Mouse (Mus musculus): ENCODE measurements at regions not wholly inside any gene's neighbourhood (a gene's known extent, or its start where the extent isn't known, plus 50 kb on each side); places are given as distances from the start of the nearest gene placed in this dataset.

DNA sequence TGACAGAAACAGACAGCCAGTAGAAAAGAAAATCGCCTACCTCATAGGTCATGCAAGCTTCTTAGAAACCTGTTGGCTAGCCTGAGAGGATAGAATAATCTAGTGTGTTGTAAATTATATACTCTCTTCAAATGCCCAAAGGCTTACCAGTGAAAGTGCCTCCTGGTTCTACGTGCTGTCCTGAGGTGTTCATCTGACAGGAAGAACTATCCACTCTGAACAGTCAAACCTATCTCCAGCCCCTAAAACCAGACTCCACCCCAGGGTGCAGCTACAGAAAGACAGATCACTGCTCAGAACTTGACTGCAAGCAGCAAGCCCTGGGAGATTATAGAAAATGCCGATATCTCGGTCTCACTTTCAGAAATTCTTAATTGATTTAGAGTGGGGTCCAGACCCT is 102.0 kb upstream of the Mpp6 start:
- no peak overlapping the region for H3K4me2 ChIP-seq (replicated peaks; ENCODE audit: low read depth)
- H3K36me3 ChIP-seq (ENCODE audit: control insufficient read depth, insufficient read depth, low read length), result no peaks in the 10 kb centered on the region
- H3K9ac ChIP-seq (ENCODE audit: low read length), result no peak overlapping the region
- ATAC-seq (ENCODE audit: low FRiP score, low TSS enrichment) (no peak), DNase-seq (ENCODE audit: low spot score) (no peak)
- no peaks in the 10 kb centered on the region for H3K27me3 ChIP-seq (ENCODE audit: control insufficient read depth, insufficient read depth, low read length)
- no peaks in the 10 kb centered on the region for H3K9me3 ChIP-seq (ENCODE audit: control insufficient read depth, low read length)
- H3K4me3 ChIP-seq (ENCODE audit: low read depth, low read length), result no peak overlapping the region
- H3K4me1 ChIP-seq (replicated peaks; ENCODE audit: control insufficient read depth, insufficient read depth), result no peaks in the 10 kb centered on the region
- TF ChIP-seq EP300 (optimal IDR thresholded peaks at IDR 0.05) (no peak), CTCF (IDR thresholded peaks at IDR 0.05; ENCODE audit: low read depth) (no peak)
- 79% methylated on average over 4 of the region's 4 CpGs for WGBS
- H3K27ac ChIP-seq (replicated peaks), result no peak overlapping the region

DNA sequence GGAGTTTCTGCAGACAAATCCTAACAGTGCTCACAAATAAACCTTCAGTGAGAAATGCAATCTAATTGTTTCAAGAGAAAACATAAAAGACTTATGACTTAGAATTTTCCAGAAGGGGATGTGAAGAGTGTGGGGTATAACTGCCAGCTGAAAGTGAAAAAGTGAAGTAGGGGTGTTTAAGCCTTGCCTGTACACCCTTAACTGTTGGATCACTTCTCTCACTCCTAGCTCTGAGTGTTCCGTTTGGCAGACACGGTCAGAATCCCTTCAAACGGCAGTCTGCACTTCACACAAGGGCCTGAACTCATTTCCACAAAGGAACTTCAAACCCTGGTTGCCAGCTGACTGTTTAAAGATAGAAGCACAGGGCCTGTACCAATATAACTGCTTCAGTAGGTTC is 101.2 kb upstream of the Mpp6 start:
- ATAC-seq (ENCODE audit: low FRiP score, low TSS enrichment), result no peak
- 28% methylated on average over 3 of the region's 3 CpGs for WGBS
- H3K9ac ChIP-seq (ENCODE audit: low read length), result no peak overlapping the region
- H3K4me1 ChIP-seq (replicated peaks; ENCODE audit: control insufficient read depth, insufficient read depth), result no peaks in the 10 kb centered on the region
- DNase-seq (ENCODE audit: low spot score), result no peak
- no peak overlapping the region for H3K4me3 ChIP-seq (ENCODE audit: low read depth, low read length)
- H3K36me3 ChIP-seq (ENCODE audit: control insufficient read depth, insufficient read depth, low read length), result no peaks in the 10 kb centered on the region
- TF ChIP-seq EP300 (optimal IDR thresholded peaks at IDR 0.05), result no peak
- TF ChIP-seq CTCF (IDR thresholded peaks at IDR 0.05; ENCODE audit: low read depth), result no peak
- no peaks in the 10 kb centered on the region for H3K27me3 ChIP-seq (ENCODE audit: control insufficient read depth, insufficient read depth, low read length)
- H3K27ac ChIP-seq (replicated peaks), result no peak overlapping the region
- H3K4me2 ChIP-seq (replicated peaks; ENCODE audit: low read depth), result no peak overlapping the region
- H3K9me3 ChIP-seq (ENCODE audit: control insufficient read depth, low read length), result no peaks in the 10 kb centered on the region

DNA sequence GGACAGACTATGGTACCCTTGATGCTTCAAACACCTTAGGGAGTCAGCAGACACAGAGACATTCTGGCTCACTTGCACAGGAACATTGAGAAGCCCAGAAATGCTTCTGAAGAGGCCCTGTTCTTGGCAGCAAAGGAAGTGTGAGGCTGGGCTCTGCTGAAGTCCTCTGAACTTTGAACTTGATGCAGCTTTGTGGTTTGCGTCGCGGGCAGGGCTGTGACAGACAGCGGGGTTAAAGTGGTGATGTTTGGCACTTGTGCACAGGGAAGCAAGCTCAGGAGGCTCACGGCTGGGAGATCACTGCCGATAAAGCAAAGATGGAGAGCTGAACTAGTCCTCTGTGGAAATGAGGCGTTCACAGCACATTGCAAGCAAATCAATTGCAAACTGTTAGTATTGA is 100.7 kb upstream of the Mpp6 start:
- 42% methylated on average over 7 of the region's 7 CpGs for WGBS
- no peak for DNase-seq (ENCODE audit: low spot score)
- H3K36me3 ChIP-seq (ENCODE audit: control insufficient read depth, insufficient read depth, low read length), result no peaks in the 10 kb centered on the region
- no peak overlapping the region for H3K9ac ChIP-seq (ENCODE audit: low read length)
- no peaks in the 10 kb centered on the region for H3K9me3 ChIP-seq (ENCODE audit: control insufficient read depth, low read length)
- no peaks in the 10 kb centered on the region for H3K4me1 ChIP-seq (replicated peaks; ENCODE audit: control insufficient read depth, insufficient read depth)
- no peak overlapping the region for H3K4me2 ChIP-seq (replicated peaks; ENCODE audit: low read depth)
- no peak for ATAC-seq (ENCODE audit: low FRiP score, low TSS enrichment)
- H3K27ac ChIP-seq (replicated peaks), result no peak overlapping the region
- H3K27me3 ChIP-seq (ENCODE audit: control insufficient read depth, insufficient read depth, low read length), result no peaks in the 10 kb centered on the region
- H3K4me3 ChIP-seq (ENCODE audit: low read depth, low read length), result no peak overlapping the region
- TF ChIP-seq EP300 (optimal IDR thresholded peaks at IDR 0.05) (no peak), CTCF (IDR thresholded peaks at IDR 0.05; ENCODE audit: low read depth) (no peak)

DNA sequence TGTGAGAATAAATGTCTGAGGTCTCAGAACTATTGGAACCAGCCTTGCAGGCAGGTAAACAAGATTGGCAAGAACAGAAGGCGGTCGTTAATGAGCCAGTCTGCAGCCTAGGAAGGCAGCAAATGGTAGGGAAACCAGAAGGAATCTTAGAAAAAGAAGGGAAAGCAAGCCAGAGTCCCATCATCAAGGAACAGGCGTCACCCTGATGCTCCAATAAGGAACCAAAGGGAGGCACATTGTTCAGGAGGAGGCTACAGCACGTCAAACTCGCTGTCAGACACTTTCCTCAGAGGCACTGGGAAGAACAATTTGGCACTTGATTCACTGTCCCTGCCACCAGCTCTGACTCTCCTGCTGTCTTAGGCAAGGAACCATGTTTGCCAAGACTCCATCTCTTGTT is 100.2 kb upstream of the Mpp6 start:
- Histone ChIP-seq H3K4me2 (replicated peaks; ENCODE audit: low read depth) (no peak overlapping the region), H3K36me3 (ENCODE audit: control insufficient read depth, insufficient read depth, low read length) (no peaks in the 10 kb centered on the region), H3K9ac (ENCODE audit: low read length) (no peak overlapping the region), H3K9me3 (ENCODE audit: control insufficient read depth, low read length) (no peaks in the 10 kb centered on the region), H3K4me1 (replicated peaks; ENCODE audit: control insufficient read depth, insufficient read depth) (no peaks in the 10 kb centered on the region), H3K4me3 (ENCODE audit: low read depth, low read length) (no peak overlapping the region), H3K27me3 (ENCODE audit: control insufficient read depth, insufficient read depth, low read length) (no peaks in the 10 kb centered on the region), H3K27ac (replicated peaks) (no peak overlapping the region)
- no peak for TF ChIP-seq CTCF (IDR thresholded peaks at IDR 0.05; ENCODE audit: low read depth)
- TF ChIP-seq EP300 (optimal IDR thresholded peaks at IDR 0.05), result no peak
- no peak for ATAC-seq (ENCODE audit: low FRiP score, low TSS enrichment)
- 68% methylated on average over 5 of the region's 5 CpGs for WGBS
- DNase-seq (ENCODE audit: low spot score), result no peak

DNA sequence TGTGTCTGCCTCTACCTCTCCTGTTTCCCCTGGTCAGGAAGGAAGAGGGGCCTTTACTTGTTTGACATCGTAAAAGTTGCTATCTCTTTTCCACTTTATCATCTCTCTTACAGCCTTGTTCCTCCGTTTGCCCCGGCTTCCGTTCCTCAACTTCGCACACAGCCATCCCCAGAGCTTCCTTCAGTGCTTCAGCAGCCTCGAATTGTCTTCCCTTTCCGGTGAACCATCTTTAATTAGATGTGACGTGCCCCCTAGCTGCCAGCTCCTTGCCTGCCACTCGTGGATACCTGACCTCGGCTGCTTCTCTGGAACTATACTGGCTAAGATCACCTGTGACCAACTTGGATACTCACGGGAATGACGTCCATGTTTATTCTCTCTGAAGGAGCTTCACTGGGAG is 99.0 kb upstream of the Mpp6 start:
- Histone ChIP-seq H3K27ac (replicated peaks) (no peak overlapping the region), H3K9me3 (ENCODE audit: control insufficient read depth, low read length) (no peaks in the 10 kb centered on the region), H3K36me3 (ENCODE audit: control insufficient read depth, insufficient read depth, low read length) (no peaks in the 10 kb centered on the region)

DNA sequence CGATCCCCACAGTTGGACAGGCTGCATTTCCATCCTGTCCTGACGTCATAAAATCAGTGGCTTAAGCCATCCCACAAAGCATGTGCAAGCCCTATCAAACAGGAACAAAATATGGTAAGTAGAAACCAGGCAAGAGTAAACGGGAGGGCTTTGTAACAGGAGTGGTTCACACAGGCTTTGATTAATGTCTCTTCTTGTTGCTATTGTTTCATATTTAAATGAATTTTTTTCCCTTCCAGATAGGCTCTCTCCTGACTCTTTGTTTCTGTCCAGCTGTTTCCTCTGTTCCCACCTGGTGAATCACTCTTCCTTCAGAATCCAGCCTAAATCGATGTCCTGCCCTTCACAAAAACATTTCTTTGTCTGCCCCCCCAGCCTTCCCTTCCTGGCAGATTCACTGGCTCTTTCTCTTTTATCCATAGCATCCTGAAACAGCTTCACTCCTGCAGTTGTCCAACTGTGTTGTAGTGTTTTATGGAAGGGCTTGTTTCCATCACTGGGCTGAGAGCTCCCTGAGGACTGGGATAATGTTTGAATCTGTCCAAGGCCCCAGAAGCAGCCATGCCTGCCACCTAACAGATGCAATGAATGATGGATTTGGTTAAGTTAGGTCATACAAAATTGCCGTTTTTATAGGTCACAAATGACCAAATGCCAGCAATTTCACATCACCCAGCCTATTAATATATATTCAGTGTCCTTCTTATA is 98.1 kb upstream of the Mpp6 start:
- 44% methylated on average over 5 of the region's 5 CpGs for WGBS
- H3K27ac ChIP-seq (replicated peaks), result no peak overlapping the region

More for the DNA sequence above, 99.0 kb upstream of the Mpp6 start:
- TF ChIP-seq EP300 (optimal IDR thresholded peaks at IDR 0.05) (no peak), CTCF (IDR thresholded peaks at IDR 0.05; ENCODE audit: low read depth) (peak; percentile 4; the same call in 1 of the 2 replicates)
- Histone ChIP-seq H3K4me3 (ENCODE audit: low read depth, low read length) (no peak overlapping the region), H3K4me1 (replicated peaks; ENCODE audit: control insufficient read depth, insufficient read depth) (no peaks in the 10 kb centered on the region), H3K9ac (ENCODE audit: low read length) (no peak overlapping the region), H3K27me3 (ENCODE audit: control insufficient read depth, insufficient read depth, low read length) (no peaks in the 10 kb centered on the region), H3K4me2 (replicated peaks; ENCODE audit: low read depth) (no peak overlapping the region)
- DNase-seq (ENCODE audit: low spot score) (no peak), ATAC-seq (ENCODE audit: low FRiP score, low TSS enrichment) (no peak)
- WGBS, result 79% methylated on average over 12 of the region's 12 CpGs

More for the DNA sequence above, 98.1 kb upstream of the Mpp6 start:
- Histone ChIP-seq H3K9me3 (ENCODE audit: control insufficient read depth, low read length) (no peaks in the 10 kb centered on the region), H3K4me1 (replicated peaks; ENCODE audit: control insufficient read depth, insufficient read depth) (no peaks in the 10 kb centered on the region), H3K4me2 (replicated peaks; ENCODE audit: low read depth) (no peak overlapping the region), H3K4me3 (ENCODE audit: low read depth, low read length) (no peak overlapping the region), H3K9ac (ENCODE audit: low read length) (no peak overlapping the region), H3K36me3 (ENCODE audit: control insufficient read depth, insufficient read depth, low read length) (no peaks in the 10 kb centered on the region), H3K27me3 (ENCODE audit: control insufficient read depth, insufficient read depth, low read length) (no peaks in the 10 kb centered on the region)
- ATAC-seq (ENCODE audit: low FRiP score, low TSS enrichment) (no peak), DNase-seq (ENCODE audit: low spot score) (no peak)
- TF ChIP-seq CTCF (IDR thresholded peaks at IDR 0.05; ENCODE audit: low read depth) (no peak), EP300 (optimal IDR thresholded peaks at IDR 0.05) (no peak)
